Mouse (Mus musculus) heart, embryonic 10.5 days (tissue): ENCODE measurements around the gene Gnpat. TPM values are rescaled to one million over a fixed set of nuclear protein-coding genes. Genes with fewer than 3 reads are reported as not detected.
"Not testable (repeated sequence)": the region's sequence is repeated elsewhere in the genome, so short reads cannot be mapped to it uniquely, and the experiment has no call there.

Experiments used
- DNase-seq: peaks from one replicate; pipeline ENCODE4 v3.0.0-alpha.2; 2017; ENCODE audit warnings: low spot score
- H3K27ac ChIP-seq: fragments of 300-500 bp; sonication (generic); 2 replicates; pipeline ENCODE4 v1.5.1; 2016; ENCODE audit warnings: mild to moderate bottlenecking
- H3K27me3 ChIP-seq: fragments of 300-500 bp; sonication (generic); 2 replicates; pipeline ENCODE4 v1.6.1; 2016; ENCODE audit warnings: mild to moderate bottlenecking; ENCODE audit not compliant: poor library complexity, insufficient read depth, severe bottlenecking
- H3K36me3 ChIP-seq: fragments of 300-500 bp; sonication (generic); 2 replicates; pipeline ENCODE4 v1.6.1; 2016; ENCODE audit warnings: mild to moderate bottlenecking, moderate library complexity
- H3K4me1 ChIP-seq: fragments of 300-500 bp; sonication (generic); 2 replicates; pipeline ENCODE4 v1.6.1; 2016; ENCODE audit warnings: mild to moderate bottlenecking
- H3K4me3 ChIP-seq: fragments of 300-500 bp; sonication (generic); 2 replicates; pipeline ENCODE4 v1.5.1; 2016; ENCODE audit warnings: mild to moderate bottlenecking, moderate library complexity
- H3K9me3 ChIP-seq: fragments of 300-500 bp; sonication (generic); 2 replicates; pipeline ENCODE4 v1.6.1; 2016; ENCODE audit warnings: mild to moderate bottlenecking, moderate library complexity
- WGBS: fragments of 180-500 bp; shearing (Covaris S2); methylation state at CpG from one replicate; pipeline ENCODE4 v1.1.7; 2016; 5-methylcytosine and 5-hydroxymethylcytosine counted together
- polyA plus RNA-seq: library from polyadenylated mRNA; unstranded; fragments of >200 nt; fragmentation: Nextera tagmentation; extraction: Ambion mirVana; gene quantifications from 2 replicates; pipeline ENCODE4 v1.2.1, GENCODE M21; 2016

Gnpat gene
- polyA plus RNA-seq, 1 experiment from 2014 or later = 132 TPM

DNA sequence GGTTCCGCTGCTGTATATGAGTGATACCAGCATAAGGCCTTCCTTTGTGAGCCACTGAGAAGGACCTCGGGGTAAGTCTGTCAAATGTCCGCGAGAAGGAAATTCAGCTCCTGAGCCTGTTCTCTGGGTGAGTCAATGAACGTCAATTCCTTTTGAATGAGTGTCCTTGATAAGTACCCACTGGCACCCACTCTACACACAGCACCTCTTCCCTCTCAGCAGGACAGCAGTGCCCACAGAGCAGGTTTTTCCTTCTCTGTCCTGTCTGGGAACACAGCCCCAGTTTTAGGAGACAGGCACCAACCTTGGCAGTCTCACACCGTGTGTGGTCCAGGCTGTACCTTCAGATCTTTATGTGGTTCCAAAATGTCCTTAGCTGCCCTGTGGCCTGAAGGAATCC lies 30.9 kb upstream of the Gnpat start:
- WGBS = 71% methylated on average over 6 of the region's 6 CpGs
- H3K27ac ChIP-seq = 0 out of 2 replicates have a peak overlapping the region, but pooled peaks have one; percentile 36
- peaks cover 37% of the 10 kb centered on the region for H3K27me3 ChIP-seq
- H3K36me3 ChIP-seq = no peaks in the 10 kb centered on the region
- H3K4me1 ChIP-seq = peaks cover 24% of the 10 kb centered on the region
- no peak overlapping the region for H3K4me3 ChIP-seq
- DNase-seq = no peak
- no peaks in the 10 kb centered on the region for H3K9me3 ChIP-seq

DNA sequence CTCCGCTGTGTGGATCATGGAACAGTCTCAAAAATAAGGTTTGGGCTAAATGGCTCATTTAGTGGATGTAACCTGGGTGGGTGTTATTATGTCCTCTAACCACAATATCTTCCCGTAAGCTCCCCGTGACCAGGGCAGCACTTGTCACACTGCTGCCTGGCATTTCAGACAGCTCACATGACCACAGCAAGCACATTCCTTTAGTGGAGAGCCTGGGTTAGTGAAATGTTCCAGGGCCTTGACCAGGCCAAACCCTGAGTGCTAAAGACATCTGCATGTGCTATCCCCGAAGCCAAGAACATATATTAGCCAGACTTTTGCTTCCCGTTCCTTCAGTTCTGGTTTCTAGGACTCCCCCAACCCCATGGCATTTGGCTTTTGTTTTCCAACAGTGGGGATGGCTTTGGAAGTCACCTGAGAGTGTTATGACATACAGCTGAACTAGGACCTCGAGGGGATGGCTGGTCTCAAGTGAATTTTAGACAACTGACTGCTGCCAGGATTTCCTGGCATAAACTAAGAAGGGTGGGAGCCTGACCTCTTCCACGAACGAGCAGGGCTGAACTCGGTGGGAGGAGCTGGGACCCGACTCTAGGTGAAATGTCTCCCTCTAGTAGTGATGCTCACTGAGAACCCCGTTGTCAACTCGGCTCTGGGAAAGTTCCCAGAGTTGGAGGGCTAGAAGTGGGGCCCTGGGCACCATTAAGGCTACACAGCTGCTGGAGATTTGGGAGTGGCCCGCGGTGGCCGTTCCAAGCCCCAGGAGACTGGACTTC lies 29.2 kb upstream of the Gnpat start:
- Histone ChIP-seq H3K9me3 (no peaks in the 10 kb centered on the region), H3K4me1 (peaks cover 20% of the 10 kb centered on the region), H3K27me3 (peaks cover 27% of the 10 kb centered on the region), H3K36me3 (peaks cover 14% of the 10 kb centered on the region), H3K4me3 (peak overlapping the region; percentile 20; the same call in 1 of the 2 replicates), H3K27ac (peak overlapping the region; percentile 56)
- WGBS = 26% methylated on average over 15 of the region's 15 CpGs
- no peak for DNase-seq

DNA sequence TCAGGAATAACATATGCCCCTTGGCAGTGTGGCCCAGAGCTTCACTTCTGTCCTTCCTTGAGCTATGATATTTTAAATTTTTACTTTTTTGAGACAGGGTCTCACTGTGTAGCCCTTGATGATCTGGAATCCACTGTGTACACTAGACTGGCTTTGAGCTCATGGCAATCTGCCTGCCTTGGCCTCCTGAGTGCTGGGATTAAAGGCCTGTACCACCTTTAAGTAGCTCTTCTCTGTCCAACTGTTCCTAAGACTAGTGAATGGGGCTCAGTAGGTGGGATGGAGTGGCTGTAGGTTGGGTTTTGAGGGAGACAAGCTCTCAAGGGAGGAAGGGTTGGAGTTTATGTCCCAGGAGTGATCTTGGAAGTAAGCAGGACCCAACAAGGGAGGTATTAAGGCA lies 27.0 kb upstream of the Gnpat start:
- no peak for DNase-seq
- no peak overlapping the region for H3K27ac ChIP-seq
- no peak overlapping the region for H3K4me3 ChIP-seq
- peaks cover 36% of the 10 kb centered on the region for H3K36me3 ChIP-seq
- H3K27me3 ChIP-seq = peaks cover 6% of the 10 kb centered on the region
- no peaks in the 10 kb centered on the region for H3K9me3 ChIP-seq
- peaks cover 20% of the 10 kb centered on the region for H3K4me1 ChIP-seq

DNA sequence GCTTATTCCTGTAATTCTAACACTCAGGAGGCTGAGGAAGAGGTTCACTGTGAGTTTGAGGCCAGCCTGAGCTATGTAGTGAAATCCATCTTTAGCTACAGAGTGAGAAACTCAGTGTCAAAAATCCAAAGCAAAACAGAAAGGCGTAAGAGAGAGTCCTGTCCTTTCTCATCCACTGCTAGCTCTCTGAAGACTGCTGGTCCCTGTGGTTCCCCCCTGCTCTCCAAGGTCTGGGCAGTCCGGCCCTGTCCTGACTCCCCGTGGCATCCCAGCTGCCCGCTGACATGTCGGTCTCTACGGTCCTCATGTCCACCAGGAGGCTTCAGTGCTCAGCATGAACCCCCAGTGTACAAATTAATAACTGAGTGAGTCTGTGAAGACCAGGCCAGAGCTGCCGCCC lies 26.6 kb upstream of the Gnpat start:
- Histone ChIP-seq H3K27me3 (peaks cover 5% of the 10 kb centered on the region), H3K9me3 (no peaks in the 10 kb centered on the region), H3K4me3 (no peak overlapping the region), H3K27ac (no peak overlapping the region), H3K36me3 (peaks cover 40% of the 10 kb centered on the region), H3K4me1 (peaks cover 20% of the 10 kb centered on the region)
- 84% methylated on average over 7 of the region's 7 CpGs for WGBS
- DNase-seq = no peak

DNA sequence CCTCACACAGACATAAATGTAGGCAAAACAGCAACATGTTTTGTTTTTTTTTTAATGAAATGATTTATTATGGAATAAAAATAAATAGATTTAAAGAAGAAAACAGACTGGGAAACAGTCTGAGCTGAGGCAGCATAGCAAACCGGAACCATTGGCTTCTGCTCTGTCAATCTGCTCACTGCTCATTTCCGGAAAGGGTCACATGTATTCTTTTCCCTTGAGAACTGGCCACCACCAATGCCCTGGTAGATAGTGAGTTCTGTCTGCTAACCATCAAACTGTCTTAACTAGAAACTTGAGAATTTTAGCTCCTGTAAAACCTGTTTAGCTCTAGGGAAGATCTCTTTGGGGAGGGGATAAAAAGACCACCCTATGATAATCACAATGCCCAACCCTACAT lies 25.9 kb upstream of the Gnpat start:
- 82% methylated on average over 2 of the region's 2 CpGs for WGBS
- Histone ChIP-seq H3K4me1 (peaks cover 20% of the 10 kb centered on the region), H3K27me3 (no peaks in the 10 kb centered on the region), H3K27ac (no peak overlapping the region), H3K9me3 (no peaks in the 10 kb centered on the region), H3K4me3 (no peak overlapping the region), H3K36me3 (peaks cover 47% of the 10 kb centered on the region)
- no peak for DNase-seq

DNA sequence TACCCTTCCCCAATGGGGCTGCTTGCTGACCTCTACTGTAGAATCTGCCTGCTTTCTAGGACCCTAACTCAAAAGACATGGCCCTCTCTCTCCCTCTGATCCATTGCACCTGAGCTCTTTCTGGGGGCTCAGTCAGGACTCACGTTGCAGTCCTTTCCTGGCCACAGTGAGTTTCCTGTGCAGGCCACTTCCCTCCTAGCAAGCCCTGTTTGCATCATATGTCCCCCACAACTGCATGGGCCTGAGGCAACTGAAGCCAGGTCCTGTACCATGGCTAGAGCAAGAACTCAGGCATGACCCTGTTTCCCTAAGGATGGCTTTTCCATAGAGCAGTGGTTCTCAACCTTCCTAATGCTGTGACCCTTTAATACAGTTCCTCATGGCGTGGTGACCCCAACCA lies 24.9 kb upstream of the Gnpat start:
- WGBS = 89% methylated on average over 2 of the region's 2 CpGs
- Histone ChIP-seq H3K27me3 (no peaks in the 10 kb centered on the region), H3K4me1 (peaks cover 13% of the 10 kb centered on the region), H3K27ac (no peak overlapping the region), H3K4me3 (no peak overlapping the region), H3K36me3 (peaks cover 56% of the 10 kb centered on the region), H3K9me3 (no peaks in the 10 kb centered on the region)
- no peak for DNase-seq

DNA sequence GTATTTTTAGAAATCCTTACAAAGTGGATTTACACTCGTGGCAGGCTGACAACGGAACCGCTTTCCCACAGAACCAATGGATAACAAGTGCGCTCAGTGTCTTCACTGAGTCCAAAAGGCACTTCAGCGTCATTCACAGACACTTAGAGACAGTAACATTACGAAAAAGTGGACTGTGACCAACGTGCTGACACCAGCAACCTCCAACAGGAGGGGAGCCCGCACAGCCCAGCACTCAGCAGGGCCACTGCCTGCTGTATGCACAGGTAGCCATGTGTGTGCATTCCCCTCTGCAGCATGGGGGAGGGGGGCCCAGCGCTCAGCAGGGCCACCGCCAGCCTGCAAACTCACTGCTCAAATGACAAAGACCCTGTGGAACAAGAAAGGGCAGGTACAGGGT lies 23.5 kb upstream of the Gnpat start:
- no peaks in the 10 kb centered on the region for H3K27me3 ChIP-seq
- 0 out of 2 replicates have a peak, but pooled peaks cover 2% of the 10 kb centered on the region for H3K4me1 ChIP-seq
- H3K36me3 ChIP-seq = peaks cover 69% of the 10 kb centered on the region
- H3K4me3 ChIP-seq = no peak overlapping the region
- H3K9me3 ChIP-seq = no peaks in the 10 kb centered on the region
- DNase-seq = no peak
- no peak overlapping the region for H3K27ac ChIP-seq
- 80% methylated on average over 10 of the region's 10 CpGs for WGBS

DNA sequence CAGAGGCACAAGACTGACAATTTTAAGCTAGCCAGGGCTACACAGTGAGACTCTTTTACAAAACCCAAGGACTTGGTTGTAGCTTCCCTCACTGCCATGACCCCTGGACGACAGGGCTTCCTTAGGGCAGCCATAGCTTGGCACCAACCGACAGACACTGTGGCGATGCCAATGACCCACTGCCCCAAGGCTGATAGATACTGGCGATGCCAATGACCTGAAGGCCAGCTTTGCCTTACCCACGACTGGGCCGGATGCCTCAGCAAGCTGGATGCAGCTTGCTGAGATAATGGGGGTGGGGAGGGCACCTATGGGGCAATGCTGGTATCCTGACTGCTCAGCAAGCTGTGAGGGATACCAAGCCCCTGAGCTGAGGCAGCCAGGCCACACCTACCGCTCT lies 21.9 kb upstream of the Gnpat start:
- Histone ChIP-seq H3K27ac (no peak overlapping the region), H3K4me1 (peaks cover 7% of the 10 kb centered on the region; the same call in 1 of the 2 replicates), H3K27me3 (no peaks in the 10 kb centered on the region), H3K4me3 (no peak overlapping the region), H3K36me3 (peaks cover 75% of the 10 kb centered on the region), H3K9me3 (no peaks in the 10 kb centered on the region)
- DNase-seq = no peak
- 90% methylated on average over 7 of the region's 7 CpGs for WGBS

DNA sequence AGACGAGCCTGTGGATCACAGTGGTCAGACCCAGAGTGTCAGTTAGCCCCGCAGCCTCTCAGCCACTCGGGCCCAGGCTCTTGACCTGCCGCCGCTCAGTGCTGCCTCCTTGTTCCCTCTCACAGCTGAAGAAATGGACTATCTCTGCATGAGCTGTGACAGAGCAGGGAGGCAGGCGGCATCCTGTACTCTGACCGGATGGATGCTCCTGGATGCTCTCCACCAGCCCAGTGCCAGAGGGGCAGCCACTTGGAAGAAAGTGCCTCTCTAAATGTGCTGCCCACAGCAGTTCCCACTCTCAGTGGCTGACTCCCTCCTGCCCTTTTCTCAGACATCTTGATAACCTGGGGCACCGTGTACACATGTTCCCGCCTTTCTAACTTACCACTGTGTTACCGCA lies 21.1 kb upstream of the Gnpat start:
- Histone ChIP-seq H3K4me3 (no peak overlapping the region), H3K4me1 (peaks cover 7% of the 10 kb centered on the region; the same call in 1 of the 2 replicates), H3K36me3 (peaks cover 75% of the 10 kb centered on the region), H3K9me3 (no peaks in the 10 kb centered on the region), H3K27ac (no peak overlapping the region), H3K27me3 (no peaks in the 10 kb centered on the region)
- DNase-seq = no peak
- WGBS = 90% methylated on average over 10 of the region's 10 CpGs

DNA sequence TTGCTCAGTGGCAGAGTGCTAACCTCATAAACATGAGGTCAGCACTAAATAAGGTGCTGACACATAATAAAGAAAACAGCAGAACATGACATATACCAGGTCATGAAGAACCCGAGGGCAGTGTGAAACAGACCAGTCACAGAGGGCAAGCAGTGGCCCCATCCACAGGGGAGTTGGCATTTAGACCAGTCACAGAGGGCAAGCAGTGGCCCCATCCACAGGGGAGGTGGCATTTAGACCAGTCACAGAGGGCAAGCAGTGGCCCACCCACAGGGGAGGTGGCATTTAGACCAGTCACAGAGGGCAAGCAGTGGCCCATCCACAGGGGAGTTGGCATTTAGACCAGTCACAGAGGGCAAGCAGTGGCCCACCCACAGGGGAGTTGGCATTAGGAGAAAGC lies 19.9 kb upstream of the Gnpat start:
- H3K36me3 ChIP-seq = peaks cover 68% of the 10 kb centered on the region
- DNase-seq, H3K4me1 ChIP-seq, H3K4me3 ChIP-seq, H3K27me3 ChIP-seq, H3K27ac ChIP-seq, H3K9me3 ChIP-seq: not testable (repeated sequence)
- 72% methylated on average over 1 of the region's 1 CpGs for WGBS

DNA sequence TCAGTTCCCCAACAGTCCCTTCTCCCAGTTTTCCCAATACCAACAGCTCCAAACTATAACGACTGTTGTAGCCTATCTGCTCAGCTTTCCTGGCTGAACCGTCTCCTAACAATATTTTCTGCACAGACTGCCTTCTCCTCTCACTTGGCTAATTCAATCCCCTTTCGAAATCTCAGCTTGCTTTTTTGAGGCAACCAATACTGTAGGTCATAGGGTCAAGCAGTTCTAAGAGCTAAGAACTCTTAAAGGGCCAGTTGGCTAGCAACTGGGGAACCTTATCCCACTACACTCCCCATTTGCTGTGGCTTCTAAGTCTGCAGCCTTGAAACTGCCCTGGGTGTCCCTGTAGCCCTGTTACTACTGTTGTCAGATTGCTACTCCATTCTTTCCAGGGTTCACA lies 17.7 kb upstream of the Gnpat start:
- no peak for DNase-seq
- no peak overlapping the region for H3K4me3 ChIP-seq
- H3K9me3 ChIP-seq = no peaks in the 10 kb centered on the region
- peaks cover 46% of the 10 kb centered on the region for H3K36me3 ChIP-seq
- H3K27ac ChIP-seq = no peak overlapping the region
- no peaks in the 10 kb centered on the region for H3K27me3 ChIP-seq
- 62% methylated on average over 3 of the region's 3 CpGs for WGBS
- H3K4me1 ChIP-seq = peaks cover 7% of the 10 kb centered on the region; the same call in 1 of the 2 replicates

DNA sequence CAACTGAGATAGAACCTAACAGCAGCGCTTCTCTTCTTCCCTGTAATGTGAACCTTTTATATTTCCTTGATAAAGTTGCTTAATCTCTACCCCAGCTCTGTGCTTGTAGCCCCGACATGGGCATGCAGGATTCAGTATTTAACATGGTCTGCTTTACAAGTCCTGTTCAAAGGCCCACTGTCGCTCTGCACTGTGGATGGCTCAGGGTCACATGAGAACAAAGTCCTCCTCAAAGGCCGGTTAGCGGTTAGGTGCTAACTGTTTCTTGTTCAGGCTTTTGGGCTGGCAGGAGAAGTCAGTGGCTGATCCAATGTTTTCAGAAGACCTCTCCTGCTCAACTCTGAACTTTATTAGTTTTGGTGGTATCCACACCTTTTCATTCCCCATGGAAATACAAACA lies 17.3 kb upstream of the Gnpat start:
- Histone ChIP-seq H3K9me3 (no peaks in the 10 kb centered on the region), H3K4me3 (no peak overlapping the region), H3K4me1 (peaks cover 7% of the 10 kb centered on the region; the same call in 1 of the 2 replicates), H3K36me3 (peaks cover 42% of the 10 kb centered on the region), H3K27me3 (no peaks in the 10 kb centered on the region), H3K27ac (no peak overlapping the region)
- no peak for DNase-seq
- WGBS = 89% methylated on average over 5 of the region's 5 CpGs

DNA sequence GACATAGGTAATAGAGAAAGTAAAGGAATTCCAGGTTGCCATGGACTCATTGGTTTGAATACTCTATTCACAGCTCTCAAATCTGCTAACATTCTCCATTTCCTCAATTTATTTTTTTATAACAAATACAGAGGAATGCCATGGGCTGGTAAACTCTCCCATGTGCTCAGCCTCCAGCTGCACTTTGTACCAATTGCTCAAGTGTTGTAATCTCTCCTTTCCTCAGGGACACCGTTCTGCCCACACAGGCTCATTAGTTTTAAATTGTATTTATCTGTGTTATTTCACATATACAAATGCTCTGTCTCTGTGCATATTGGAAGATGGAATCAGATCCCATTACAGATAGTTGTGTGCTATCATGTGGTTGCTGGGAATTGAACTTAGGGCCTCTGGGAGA lies 9.3 kb upstream of the Gnpat start:
- no peak overlapping the region for H3K27ac ChIP-seq
- no peaks in the 10 kb centered on the region for H3K27me3 ChIP-seq
- 0 out of 2 replicates have a peak, but pooled peaks cover 2% of the 10 kb centered on the region for H3K4me1 ChIP-seq
- WGBS = 100% methylated on average over 1 of the region's 1 CpGs
- H3K36me3 ChIP-seq = peaks cover 63% of the 10 kb centered on the region
- no peak for DNase-seq
- H3K9me3 ChIP-seq = no peaks in the 10 kb centered on the region
- H3K4me3 ChIP-seq = no peak overlapping the region

DNA sequence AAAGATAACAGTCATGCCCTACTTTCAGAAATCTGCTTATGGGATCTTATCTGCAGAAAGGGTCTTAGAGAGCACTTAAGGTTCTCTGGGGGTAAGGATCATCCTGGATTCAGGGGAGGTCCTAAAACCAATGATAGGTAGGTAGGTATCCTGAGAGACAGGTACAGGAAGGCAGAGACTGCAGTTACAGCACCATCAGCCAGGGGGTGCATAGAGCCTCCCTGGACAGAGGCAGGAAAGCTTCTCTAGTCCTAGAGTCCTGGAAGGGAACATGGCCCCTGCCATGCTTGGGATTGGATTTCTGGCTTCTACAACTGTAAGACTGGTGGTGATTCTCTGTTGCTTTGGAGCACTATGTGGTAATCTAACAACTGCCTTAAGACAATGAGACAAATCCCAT lies 3.4 kb upstream of the Gnpat start:
- H3K27ac ChIP-seq = peak overlapping the region; percentile 81; the same call in 1 of the 2 replicates
- peaks cover 65% of the 10 kb centered on the region for H3K36me3 ChIP-seq
- H3K4me1 ChIP-seq = peaks cover 42% of the 10 kb centered on the region

More for the DNA sequence above, 3.4 kb upstream of the Gnpat start:
- Histone ChIP-seq H3K27me3 (no peaks in the 10 kb centered on the region), H3K4me3 (no peak overlapping the region), H3K9me3 (no peaks in the 10 kb centered on the region)
- DNase-seq = no peak
